Mouse (Mus musculus): Measurements from ENCODE around the gene H2-Ke6.

GRCm38 (mm10) chr17:34032806-34033205, 4.9 kb upstream of the H2-Ke6 start:
- no peak for TF ChIP-seq GATA1 (IDR thresholded peaks at IDR 0.05; ENCODE audit: borderline replicate concordance, low read length)
- no peak for TF ChIP-seq FLI1 (IDR thresholded peaks at IDR 0.05; ENCODE audit: low read length)

Data from megakaryocyte, embryonic 14.5 days (primary cell).